Comparison of ENCODE assay signal across 26 mouse cellular contexts in the genomic region with DNA sequence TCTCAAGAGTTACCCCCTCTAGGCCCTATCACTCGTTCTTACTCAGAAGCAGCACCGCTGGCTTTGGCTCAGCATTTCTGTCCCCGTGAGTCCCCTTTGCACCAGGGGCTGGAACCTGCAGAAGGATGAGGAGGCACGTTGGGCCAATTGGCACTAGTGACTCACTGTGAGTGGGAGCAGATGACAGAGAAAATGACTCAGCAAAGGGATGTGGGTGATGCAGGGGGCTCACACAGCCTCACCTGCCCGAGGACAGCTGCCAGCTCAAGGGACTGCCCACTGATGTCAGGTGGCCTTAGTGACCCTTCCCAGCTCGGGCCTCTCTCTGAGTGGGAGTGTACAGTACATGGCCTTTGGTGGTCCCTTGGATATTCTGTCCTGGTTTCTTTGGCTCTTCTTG.
DNase-seq lines count a peak whose midpoint lies in the region; ATAC-seq lines count a peak whose summit lies in the region.
"Had no signal": no experiment of that assay in that cellular context is flagged by ENCODE, and none has a peak within 500 bp of the region (broad histone marks: within the 10 kb centered on the region; RNA-seq: fewer than 3 reads in every experiment).

No protein-coding gene starts in this region.

- peak; percentile 46 to 68 for DNase-seq in frontal cortex, adult 2 months (ENCODE audit: extremely low spot score in 1 of 2, low spot score in 1 of 2)
- no peak for DNase-seq in frontal cortex, postnatal 10 days (ENCODE audit: low spot score in 2 of 2)
- DNase-seq in right cerebral cortex, adult 18-20 months = peak; percentile 80
- DNase-seq in right cerebral cortex, postnatal 4 days = no peak
- peak; percentile 28 to 68 for DNase-seq in left cerebral cortex, adult 8-10 months (ENCODE audit: low spot score in 2 of 2)
- DNase-seq: adrenal gland, postnatal 25 days; cerebellum, adult 9-10 months; gastrocnemius, postnatal 36 days; heart, adult 2 months; heart, postnatal 14 days; kidney, adult 11 months; kidney, postnatal 4 days; liver, postnatal 0 days; lung, postnatal 10 days; thymus, adult 18-20 months; thymus, postnatal 36 days had no signal

- no peak overlapping the region for H3K4me2 ChIP-seq in intestine, embryonic 16.5 days (ENCODE audit: low read depth, low read length)
- H3K4me2 ChIP-seq: embryonic facial prominence, embryonic 15.5 days; heart, embryonic 13.5 days; limb, embryonic 12.5 days; liver, embryonic 11.5 days; midbrain, embryonic 15.5 days; neural tube, embryonic 13.5 days had no signal

- H3K9ac ChIP-seq in intestine, embryonic 16.5 days (ENCODE audit: low read depth, low read length) = no peak overlapping the region
- H3K9ac ChIP-seq: embryonic facial prominence, embryonic 15.5 days; heart, embryonic 13.5 days; limb, embryonic 12.5 days; liver, postnatal 0 days; midbrain, embryonic 15.5 days; neural tube, embryonic 13.5 days had no signal

- H3K27ac ChIP-seq in intestine, embryonic 16.5 days (ENCODE audit: low read length) = no peak overlapping the region
- H3K27ac ChIP-seq: embryonic facial prominence, embryonic 15.5 days; heart, adult 2 months; heart, embryonic 13.5 days; limb, embryonic 12.5 days; midbrain, embryonic 15.5 days; neural tube, embryonic 13.5 days had no signal

- no peak overlapping the region for H3K4me3 ChIP-seq in intestine, embryonic 16.5 days (ENCODE audit: low read length)
- H3K4me3 ChIP-seq: embryonic facial prominence, embryonic 15.5 days; heart, adult 2 months; heart, embryonic 13.5 days; limb, embryonic 12.5 days; midbrain, embryonic 15.5 days; neural tube, embryonic 13.5 days had no signal

- H3K27me3 ChIP-seq in intestine, embryonic 16.5 days (replicated peaks; ENCODE audit: control insufficient read depth, insufficient read depth, low read length) = no peaks in the 10 kb centered on the region
- H3K27me3 ChIP-seq: embryonic facial prominence, embryonic 15.5 days; heart, embryonic 13.5 days; limb, embryonic 12.5 days; midbrain, embryonic 15.5 days; neural tube, embryonic 13.5 days had no signal

- 71% methylated on average over 6 of the region's 6 CpGs for WGBS in intestine, embryonic 16.5 days

- no peaks in the 10 kb centered on the region for H3K4me1 ChIP-seq in intestine, embryonic 16.5 days (ENCODE audit: control insufficient read depth, insufficient read depth, low read length)
- H3K4me1 ChIP-seq: embryonic facial prominence, embryonic 15.5 days; heart, embryonic 13.5 days; limb, embryonic 12.5 days; midbrain, embryonic 15.5 days; neural tube, embryonic 13.5 days had no signal

- H3K36me3 ChIP-seq in intestine, embryonic 16.5 days (ENCODE audit: control insufficient read depth, insufficient read depth, low read length) = no peaks in the 10 kb centered on the region
- H3K36me3 ChIP-seq: embryonic facial prominence, embryonic 15.5 days; heart, embryonic 13.5 days; limb, embryonic 12.5 days; midbrain, embryonic 15.5 days; neural tube, embryonic 13.5 days had no signal

- H3K9me3 ChIP-seq in intestine, embryonic 16.5 days (ENCODE audit: control insufficient read depth, low read length) = no peaks in the 10 kb centered on the region
- H3K9me3 ChIP-seq: embryonic facial prominence, embryonic 15.5 days; heart, embryonic 13.5 days; limb, embryonic 12.5 days; midbrain, embryonic 15.5 days; neural tube, embryonic 13.5 days had no signal

- ATAC-seq in intestine, embryonic 16.5 days = no peak
- ATAC-seq in megakaryocyte progenitor cell, adult 5-6 weeks (replicated peaks; ENCODE audit: poor library complexity) = no peak
- ATAC-seq: CD4-positive, CD25-positive, alpha-beta regulatory T cell, adult 4 months; forebrain, embryonic 14.5 days; liver, postnatal 0 days; midbrain, embryonic 15.5 days had no signal

Comparison
In these comparisons a context has a peak if more than half of its experiments do, and no peak if none do; other contexts are left out.
1. DNase-seq: peak in frontal cortex, adult 2 months (2 of 2), right cerebral cortex, adult 18-20 months (single experiment) and left cerebral cortex, adult 8-10 months (2 of 2); none in frontal cortex, postnatal 10 days (0 of 2) and right cerebral cortex, postnatal 4 days (single experiment).